Mouse (Mus musculus) inflammation-experienced regulatory T-cells, adult 16 weeks (primary cell): ENCODE measurements around the gene Trex1. TPM values are rescaled to one million over a fixed set of nuclear protein-coding genes. Genes with fewer than 3 reads are reported as not detected.

Source experiments
- polyA plus RNA-seq: library from polyadenylated mRNA; unstranded; fragments of 100-300 nt; shearing (Covaris generic); gene quantifications from one replicate; pipeline ENCODE4 v1.2.1, GENCODE M21; 2017

Gene Trex1
- 111 TPM for polyA plus RNA-seq

DNA sequence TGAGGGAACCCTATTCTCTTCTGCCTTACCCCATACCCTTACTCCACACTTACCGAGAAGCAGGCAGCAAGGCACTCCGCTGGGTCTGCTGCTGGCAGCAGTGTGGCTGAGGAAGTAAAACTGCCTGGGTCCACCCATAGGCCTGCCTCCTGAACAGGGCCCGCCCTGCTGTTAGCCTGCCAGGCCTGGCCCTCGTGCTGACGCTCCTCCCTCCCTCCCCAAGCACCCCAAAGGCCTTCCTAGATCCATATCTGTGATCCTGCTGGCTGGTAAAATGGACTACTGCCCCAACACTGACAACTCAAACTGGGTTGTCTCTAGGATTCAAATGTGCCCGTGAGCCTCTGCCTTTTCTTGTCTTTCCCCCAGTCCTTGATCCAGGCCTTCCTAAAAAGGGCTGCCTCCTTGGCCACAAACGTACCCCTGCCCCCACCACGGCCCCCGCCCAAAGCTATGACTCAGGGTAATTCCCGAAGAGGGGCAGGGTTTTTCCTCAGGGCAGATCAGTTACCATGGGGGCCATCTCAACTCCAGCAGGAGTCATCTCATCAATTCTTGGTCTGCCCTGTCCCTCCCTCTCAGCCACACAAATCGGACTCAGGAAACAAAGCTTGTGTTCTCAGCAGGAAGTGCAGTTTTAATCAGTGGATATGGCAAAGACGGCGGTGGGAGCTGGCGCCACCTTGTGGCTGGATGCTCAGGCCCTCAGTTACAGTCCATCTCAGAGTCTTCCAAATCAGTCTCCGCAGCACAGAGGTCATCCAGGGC, at the start of gene Trex1:
Trex1 (minus strand) TSS at position 599 of the 768 bp plus-strand sequence.

DNA sequence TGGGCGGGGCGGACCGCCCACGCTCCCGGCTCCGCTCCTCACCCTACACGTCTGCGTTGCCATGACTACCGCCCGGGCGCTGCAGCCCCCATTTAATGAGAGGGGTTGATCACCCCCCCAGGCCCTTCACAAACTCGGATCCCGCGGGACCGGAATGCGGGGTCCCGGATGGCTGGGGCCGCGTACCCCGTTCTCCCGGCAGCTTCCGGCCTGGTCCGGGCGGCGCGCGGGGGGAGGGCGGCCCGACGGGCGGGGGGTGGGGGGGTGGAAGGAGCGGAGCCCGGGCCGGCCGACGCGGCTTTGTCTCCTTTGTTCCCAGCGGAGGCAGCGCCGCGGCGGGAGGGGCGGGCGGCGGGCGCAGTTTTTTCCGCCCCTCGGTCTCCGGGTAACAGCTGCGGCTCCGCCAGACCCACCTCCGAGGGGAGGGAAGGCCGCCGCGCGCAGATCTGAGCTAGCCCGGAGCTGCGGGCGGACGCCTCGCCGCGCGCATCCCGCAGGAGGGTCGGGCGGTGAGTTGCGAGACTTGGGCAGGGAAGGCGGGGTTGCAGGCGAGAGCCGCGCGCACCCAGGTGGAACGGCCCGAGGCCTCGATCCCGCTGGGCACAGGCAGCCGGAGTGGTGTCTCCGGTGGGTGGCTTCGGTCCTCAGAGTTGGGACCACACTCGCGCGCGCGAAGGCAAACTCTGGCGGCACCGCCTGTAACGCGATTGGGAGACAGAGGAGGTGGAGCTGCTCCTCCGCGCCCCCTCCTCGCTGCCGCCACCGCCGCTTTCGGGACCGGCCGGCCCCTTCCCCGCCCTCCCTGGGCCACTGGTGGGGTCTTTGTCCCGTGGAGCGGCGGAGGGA, 35.8 kb upstream of the Trex1 start, which contains the start of gene Plxnb1:
Plxnb1 (plus strand) TSS at position 253 of the 846 bp plus-strand sequence.

DNA sequence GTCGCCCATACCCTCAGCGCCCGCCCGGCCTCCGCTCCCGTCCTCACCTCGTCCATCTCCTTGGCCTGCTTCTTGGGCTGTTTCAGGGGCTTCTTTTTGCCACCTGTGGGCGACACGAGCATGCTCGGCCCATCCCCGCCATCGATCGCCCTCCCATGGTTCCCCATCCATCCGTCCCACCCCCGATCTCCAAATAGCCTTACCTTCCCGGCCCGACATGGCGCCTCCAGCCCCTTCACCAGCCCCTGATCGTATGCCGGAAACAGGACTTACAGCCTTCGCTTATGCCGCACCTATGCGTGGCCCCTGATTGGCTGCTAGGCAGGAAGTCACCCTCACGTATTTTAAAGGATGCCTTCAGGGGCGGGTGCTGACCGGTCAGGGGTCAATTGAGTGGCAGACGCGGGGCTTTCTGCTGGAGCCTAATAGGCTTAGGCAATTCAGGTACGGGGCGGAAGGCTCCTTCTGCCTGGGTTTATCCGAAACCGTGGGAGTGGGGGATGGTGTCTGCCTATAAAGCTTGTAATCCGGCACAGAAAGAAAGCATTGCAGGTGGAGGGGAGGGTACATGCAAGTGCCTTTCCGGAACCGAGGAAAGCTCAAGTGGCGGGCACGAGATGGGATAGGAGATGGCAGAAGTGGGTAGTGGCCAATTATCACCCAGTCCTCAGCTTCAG, 22.7 kb upstream of the Trex1 start, which contains the start of the genes Ccdc51 and Tma7:
Ccdc51 (plus strand) TSS at position 370 of the 677 bp plus-strand sequence.
Tma7 (minus strand) TSS at position 464 of the 677 bp plus-strand sequence.

DNA sequence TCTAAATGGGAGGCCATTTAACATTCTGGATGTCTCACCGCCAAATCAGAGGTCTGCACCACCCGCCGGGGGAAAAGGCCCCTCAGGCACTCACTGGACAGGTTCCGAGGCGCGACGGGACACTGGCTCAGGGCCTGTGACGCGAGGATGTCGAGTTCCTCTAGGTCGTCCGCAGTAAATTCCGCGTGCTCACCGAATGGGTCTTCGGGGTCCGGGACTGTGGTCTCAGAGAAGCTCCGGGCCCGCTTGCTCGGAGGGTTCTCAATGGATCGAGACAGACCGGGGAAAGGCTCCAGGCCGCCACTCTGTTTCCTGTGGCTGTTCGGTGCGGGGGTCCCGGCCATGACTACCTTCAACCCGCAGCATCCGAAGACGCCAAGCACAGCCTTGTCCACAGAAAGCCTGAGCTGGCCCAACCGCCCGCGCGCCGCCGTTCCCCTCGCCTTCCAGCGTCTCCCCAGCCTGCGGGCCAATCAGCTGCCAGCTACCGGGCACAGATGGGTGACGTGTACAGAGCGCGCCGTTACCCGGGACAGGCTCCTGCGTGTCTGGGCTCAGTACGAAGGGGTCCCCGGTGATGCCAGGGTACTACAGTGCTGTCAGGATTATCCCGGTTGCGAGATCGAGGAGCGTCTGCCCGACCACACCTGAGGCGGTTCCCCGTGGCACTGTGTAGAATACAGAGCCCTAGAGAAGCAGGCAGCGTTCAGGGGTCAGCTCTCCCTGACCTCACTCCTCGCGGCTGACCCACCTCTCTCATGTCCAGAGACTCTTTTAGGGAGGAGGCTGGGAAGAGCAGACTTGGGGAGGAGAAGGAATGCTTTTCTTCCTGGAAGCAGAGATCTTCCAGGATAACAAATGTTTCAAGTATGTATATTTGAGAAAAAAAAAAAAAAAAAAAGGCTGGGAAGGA, 14.4 kb upstream of the Trex1 start, which contains the start of gene Atrip:
Atrip (minus strand) TSS at position 464 of the 913 bp plus-strand sequence.

DNA sequence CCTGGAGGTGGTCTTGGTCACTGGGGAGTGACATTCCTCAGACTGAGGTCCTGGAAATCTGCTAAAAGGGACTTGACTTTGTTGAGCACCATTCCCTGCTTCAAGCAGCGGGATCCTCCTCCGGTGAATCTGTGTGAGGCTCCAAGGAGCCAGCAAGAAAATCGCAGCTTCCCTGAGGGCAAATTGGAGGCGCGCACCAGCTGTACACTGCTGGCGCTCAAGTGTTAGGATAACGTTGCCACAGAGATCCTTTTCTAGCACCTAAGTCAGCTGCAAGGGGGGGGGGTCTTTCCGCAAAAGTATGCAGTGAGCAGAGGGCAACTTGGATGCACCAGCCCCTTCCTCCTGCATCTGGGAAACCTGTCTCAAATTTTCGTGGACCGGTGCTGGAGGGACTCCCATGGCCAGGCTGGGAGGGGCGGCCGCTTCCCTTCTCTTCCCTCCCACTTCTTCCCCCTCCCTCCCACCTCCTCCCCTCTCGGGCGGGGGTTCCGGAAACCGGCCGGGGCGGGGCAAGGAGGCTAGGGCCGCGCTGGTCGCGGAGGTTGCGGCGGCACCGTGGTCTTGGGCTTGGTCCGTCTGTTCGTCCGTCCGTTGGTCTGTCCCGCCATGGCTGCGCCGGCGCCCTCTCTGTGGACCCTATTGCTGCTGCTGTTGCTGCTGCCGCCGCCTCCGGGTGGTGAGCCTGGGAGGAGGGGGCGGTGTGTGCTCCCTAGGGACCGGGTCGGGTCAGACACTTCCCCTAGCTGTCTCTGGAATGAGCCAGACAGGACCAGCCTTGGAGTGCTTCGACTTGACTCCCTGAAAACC, 21.2 kb downstream of the Trex1 start, which contains the start of gene Shisa5:
Shisa5 (plus strand) TSS at position 480 of the 810 bp plus-strand sequence.

Other genes starting within 250 kb of the Trex1 start
- not detected for gene Celsr3, start 233.4 kb downstream of the Trex1 start, polyA plus RNA-seq
- 17.7 TPM for gene Slc26a6, start 206.5 kb downstream of the Trex1 start, polyA plus RNA-seq
- gene Tmem89, start 145.1 kb downstream of the Trex1 start, polyA plus RNA-seq: not detected
- 386 TPM for gene Uqcrc1, start 123.1 kb downstream of the Trex1 start, polyA plus RNA-seq
- gene Col7a1, start 106.1 kb downstream of the Trex1 start, polyA plus RNA-seq: 0.34 TPM
- gene Ucn2, start 73.7 kb downstream of the Trex1 start, polyA plus RNA-seq: not detected
- gene Pfkfb4, start 68.0 kb downstream of the Trex1 start, polyA plus RNA-seq: 10.9 TPM
- 5,738 TPM for gene Shisa5, start 21.2 kb downstream of the Trex1 start, polyA plus RNA-seq
- 29.7 TPM for gene Atrip, start 14.4 kb upstream of the Trex1 start, polyA plus RNA-seq
- 18.2 TPM for gene Ccdc51, start 22.8 kb upstream of the Trex1 start, polyA plus RNA-seq
- 579 TPM for gene Tma7, start 22.9 kb upstream of the Trex1 start, polyA plus RNA-seq
- gene Plxnb1, start 35.7 kb upstream of the Trex1 start, polyA plus RNA-seq: 4.1 TPM
- gene Fbxw21, start 102.3 kb upstream of the Trex1 start, polyA plus RNA-seq: not detected
- gene Fbxw13, start 136.2 kb upstream of the Trex1 start, polyA plus RNA-seq: not detected
- not detected for gene Fbxw20, start 175.0 kb upstream of the Trex1 start, polyA plus RNA-seq
- not detected for gene Fbxw14, start 227.9 kb upstream of the Trex1 start, polyA plus RNA-seq